Mouse (Mus musculus) midbrain, embryonic 16.5 days (tissue): ENCODE results near the gene Pik3c2a. TPM values are rescaled to one million over a fixed set of nuclear protein-coding genes. Genes with fewer than 3 reads are reported as not detected.

Experiments used
- ATAC-seq: fragments of 200-750 bp; cut with Nextera tagmentation; 2 replicates; pipeline ENCODE4 v1.8.0; 2017; ENCODE audit warnings: moderate TSS enrichment
- H3K27ac ChIP-seq: fragments of 300-500 bp; sonication (generic); 2 replicates; pipeline ENCODE4 v1.5.1; 2014; ENCODE audit warnings: mild to moderate bottlenecking, low read length, mixed read lengths
- H3K27me3 ChIP-seq: fragments of 300-500 bp; sonication (generic); 2 replicates; pipeline ENCODE4 v1.6.1; 2014; ENCODE audit warnings: low read depth, low read length, mixed read lengths; ENCODE audit not compliant: control insufficient read depth, insufficient read depth
- H3K36me3 ChIP-seq: fragments of 300-500 bp; sonication (generic); 2 replicates; pipeline ENCODE4 v1.6.1; 2014; ENCODE audit warnings: mild to moderate bottlenecking, low read length, moderate library complexity, mixed read lengths; ENCODE audit not compliant: control insufficient read depth, insufficient read depth
- H3K4me1 ChIP-seq: fragments of 300-500 bp; sonication (generic); 2 replicates; pipeline ENCODE4 v1.6.1; 2014; ENCODE audit warnings: mild to moderate bottlenecking, low read length, mixed read lengths; ENCODE audit not compliant: control insufficient read depth, insufficient read depth
- H3K4me2 ChIP-seq: fragments of 300-500 bp; sonication (generic); 2 replicates; pipeline ENCODE4 v1.6.1; 2014; ENCODE audit warnings: mild to moderate bottlenecking, low read length, mixed read lengths
- H3K4me3 ChIP-seq: fragments of 300-500 bp; sonication (generic); 2 replicates; pipeline ENCODE4 v1.5.1; 2014; ENCODE audit warnings: low read depth, mild to moderate bottlenecking, low read length, moderate library complexity, mixed read lengths
- H3K9ac ChIP-seq: fragments of 300-500 bp; sonication (generic); 2 replicates; pipeline ENCODE4 v1.6.1; 2014; ENCODE audit warnings: low read depth, low read length, mixed read lengths
- H3K9me3 ChIP-seq: fragments of 300-500 bp; sonication (generic); replicated peaks from 2 replicates; pipeline ENCODE4 v1.6.1; 2014; ENCODE audit warnings: mild to moderate bottlenecking, low read length, mixed read lengths; ENCODE audit not compliant: control insufficient read depth, poor library complexity, severe bottlenecking
- WGBS: fragments of 180-500 bp; shearing (Covaris S2); extraction: QIAGEN DNeasy Blood & Tissue Kit; methylation state at CpG from one replicate; pipeline ENCODE4 v1.1.7; 2014; 5-methylcytosine and 5-hydroxymethylcytosine counted together
- polyA plus RNA-seq: library from polyadenylated mRNA; unstranded; fragments of >200 nt; fragmentation: Nextera tagmentation; extraction: Ambion mirVana; gene quantifications from 2 replicates; pipeline ENCODE4 v1.2.1, GENCODE M21; 2015

Gene Pik3c2a
- polyA plus RNA-seq: 14.0 and 16.0 TPM in 2 replicates

DNA sequence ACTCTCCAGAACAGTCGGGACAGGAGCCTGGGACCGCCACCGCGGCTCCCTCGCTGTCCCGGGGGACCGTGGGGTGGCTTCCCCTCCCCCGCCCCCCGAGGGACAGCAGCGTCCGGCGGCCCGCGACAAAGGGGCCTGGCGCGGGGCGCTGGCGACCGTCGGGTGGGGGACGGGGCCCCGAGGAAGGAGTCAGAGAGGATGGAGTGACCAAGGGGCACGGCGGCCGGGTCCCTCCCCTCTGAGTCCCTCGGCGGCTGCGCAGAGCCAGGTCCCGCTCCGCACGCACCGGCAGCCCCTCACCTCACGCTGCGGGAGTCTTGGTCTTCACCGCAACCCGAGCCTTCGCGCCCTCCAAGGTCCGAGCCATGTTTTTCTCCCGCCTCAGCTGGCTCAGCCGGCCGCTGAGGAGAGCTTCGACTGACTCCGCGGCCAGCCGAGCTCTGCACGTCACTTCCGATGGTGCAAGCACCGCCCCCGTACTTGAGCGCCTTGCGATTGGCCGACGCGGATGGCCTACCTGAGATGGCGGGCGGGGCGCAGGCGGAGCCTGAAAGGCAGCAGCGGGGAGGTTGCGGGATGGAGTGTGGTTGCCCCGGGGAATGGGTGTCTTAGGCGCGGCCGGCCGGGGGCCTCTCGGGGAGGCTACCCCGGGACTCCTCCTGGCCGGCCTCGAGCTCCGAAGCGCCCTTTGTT, at the start of gene Pik3c2a:
Pik3c2a (minus strand) TSS at position 446 of the 693 bp plus-strand sequence.
- no peaks in the 10 kb centered on the region for H3K9me3 ChIP-seq
- peak within 1 kb of the TSS; percentile 87 for H3K9ac ChIP-seq
- peak within 1 kb of the TSS; percentile 88 for H3K27ac ChIP-seq
- H3K36me3 ChIP-seq: no peaks in the 10 kb centered on the region
- H3K4me2 ChIP-seq: peak within 1 kb of the TSS; percentile 73
- H3K4me3 ChIP-seq: peak within 1 kb of the TSS; percentile 95
- peaks cover 24% of the 10 kb centered on the region for H3K4me1 ChIP-seq
- WGBS: under 1% methylated on average over 51 of the region's 72 CpGs
- ATAC-seq: peak; percentile 99
- no peaks in the 10 kb centered on the region for H3K27me3 ChIP-seq

GRCm38 (mm10) chr7:116491113-116491512, 47.9 kb upstream of the Pik3c2a start:
- Histone ChIP-seq H3K9ac (no peak overlapping the region), H3K27me3 (no peaks in the 10 kb centered on the region), H3K4me2 (no peak overlapping the region), H3K4me3 (no peak overlapping the region), H3K27ac (no peak overlapping the region), H3K9me3 (no peaks in the 10 kb centered on the region), H3K4me1 (no peaks in the 10 kb centered on the region), H3K36me3 (no peaks in the 10 kb centered on the region)
- ATAC-seq: no peak
- WGBS: 82% methylated on average over 4 of the region's 4 CpGs

- H3K27me3 ChIP-seq: no peaks in the 10 kb centered on the region
- no peaks in the 10 kb centered on the region for H3K9me3 ChIP-seq
- H3K36me3 ChIP-seq: no peaks in the 10 kb centered on the region
- 76% methylated on average over 1 of the region's 1 CpGs for WGBS
- H3K4me1 ChIP-seq: no peaks in the 10 kb centered on the region
- ATAC-seq: no peak
- no peak overlapping the region for H3K27ac ChIP-seq
- H3K9ac ChIP-seq: no peak overlapping the region
- no peak overlapping the region for H3K4me2 ChIP-seq
- no peak overlapping the region for H3K4me3 ChIP-seq
These were observed 41.9 kb upstream of the Pik3c2a start for GRCm38 (mm10) chr7:116485062-116485601.

- H3K4me1 ChIP-seq: no peaks in the 10 kb centered on the region
- H3K9ac ChIP-seq: no peak overlapping the region
- H3K9me3 ChIP-seq: no peaks in the 10 kb centered on the region
- ATAC-seq: no peak
- no peak overlapping the region for H3K4me3 ChIP-seq
- H3K27me3 ChIP-seq: no peaks in the 10 kb centered on the region
- no peaks in the 10 kb centered on the region for H3K36me3 ChIP-seq
- H3K4me2 ChIP-seq: no peak overlapping the region
- WGBS: 89% methylated on average over 5 of the region's 5 CpGs
- no peak overlapping the region for H3K27ac ChIP-seq
These were observed 41.0 kb upstream of the Pik3c2a start for GRCm38 (mm10) chr7:116484213-116484612.

DNA sequence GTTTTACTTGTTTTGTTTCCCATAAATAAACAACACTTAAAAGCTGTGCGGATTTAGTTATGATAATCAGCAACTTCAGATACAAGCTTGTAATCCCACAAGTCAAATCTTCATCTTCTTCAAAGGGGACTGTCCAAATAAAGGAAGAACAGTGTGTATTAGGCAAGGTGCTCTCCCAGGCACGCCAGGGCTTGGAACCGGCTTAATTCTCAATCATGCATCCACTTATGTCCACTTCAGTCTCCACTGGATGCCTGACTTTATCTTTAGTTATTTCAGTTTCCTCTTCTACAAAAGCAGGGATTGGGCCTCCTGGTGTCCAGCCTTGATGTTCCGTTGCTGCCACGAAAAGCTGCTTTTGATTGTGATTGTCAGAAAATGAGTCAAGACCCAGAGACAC, 40.5 kb upstream of the Pik3c2a start:
- Histone ChIP-seq H3K27ac (no peak overlapping the region), H3K4me3 (no peak overlapping the region), H3K27me3 (no peaks in the 10 kb centered on the region), H3K4me2 (no peak overlapping the region), H3K4me1 (no peaks in the 10 kb centered on the region), H3K9me3 (no peaks in the 10 kb centered on the region), H3K9ac (no peak overlapping the region), H3K36me3 (no peaks in the 10 kb centered on the region)
- WGBS: 67% methylated on average over 5 of the region's 5 CpGs
- ATAC-seq: no peak

DNA sequence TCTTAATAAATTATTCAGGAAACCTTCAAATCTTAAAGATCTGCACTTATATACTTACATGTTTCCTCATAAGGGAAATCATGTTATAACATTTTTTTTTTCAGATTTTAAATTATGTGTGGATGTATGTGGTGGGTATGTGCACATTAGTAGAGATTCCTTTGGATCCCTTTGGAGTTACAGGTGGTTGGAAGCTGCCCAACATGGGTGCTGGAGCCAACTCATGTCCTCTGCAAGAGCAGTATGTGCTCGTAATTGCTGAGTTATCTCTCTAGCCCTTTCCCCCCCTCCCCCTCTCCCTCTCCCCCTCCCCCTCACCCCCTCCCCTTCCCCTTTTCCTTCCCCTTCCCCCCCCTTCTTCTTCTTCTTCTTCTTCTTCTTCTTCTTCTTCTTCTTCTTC, 39.9 kb upstream of the Pik3c2a start:
- ATAC-seq: no peak
- Histone ChIP-seq H3K27me3 (no peaks in the 10 kb centered on the region), H3K27ac (no peak overlapping the region), H3K9ac (no peak overlapping the region), H3K36me3 (no peaks in the 10 kb centered on the region), H3K4me2 (no peak overlapping the region), H3K4me3 (no peak overlapping the region), H3K9me3 (no peaks in the 10 kb centered on the region), H3K4me1 (no peaks in the 10 kb centered on the region)
- WGBS: 60% methylated on average over 1 of the region's 1 CpGs

DNA sequence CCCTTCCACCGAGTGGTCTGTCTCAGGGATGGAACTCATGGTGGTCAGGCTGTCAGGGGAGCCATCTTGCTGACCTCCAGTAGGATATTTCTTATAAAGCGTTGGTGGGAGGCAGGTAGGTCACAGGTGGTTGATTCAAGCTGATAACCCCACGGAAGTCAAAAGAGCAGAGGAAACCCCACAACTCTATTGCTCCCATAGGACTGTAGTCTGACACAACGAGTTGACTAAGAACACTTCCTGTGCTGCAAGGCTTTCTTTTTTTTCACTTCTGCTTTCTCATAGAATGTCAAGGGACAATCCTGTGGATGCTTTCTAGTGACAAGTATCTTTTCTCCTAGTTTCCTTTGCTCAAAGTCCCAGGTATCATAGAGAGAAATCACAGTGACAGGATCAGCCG, 33.0 kb upstream of the Pik3c2a start:
- H3K4me3 ChIP-seq: no peak overlapping the region
- no peaks in the 10 kb centered on the region for H3K9me3 ChIP-seq

GRCm38 (mm10) chr7:116475836-116476235, 32.6 kb upstream of the Pik3c2a start:
- ATAC-seq: no peak

More for the DNA sequence above, 33.0 kb upstream of the Pik3c2a start:
- no peaks in the 10 kb centered on the region for H3K27me3 ChIP-seq
- no peaks in the 10 kb centered on the region for H3K36me3 ChIP-seq
- H3K9ac ChIP-seq: no peak overlapping the region
- 90% methylated on average over 5 of the region's 5 CpGs for WGBS
- no peak for ATAC-seq
- H3K4me1 ChIP-seq: no peaks in the 10 kb centered on the region
- no peak overlapping the region for H3K27ac ChIP-seq
- no peak overlapping the region for H3K4me2 ChIP-seq

DNA sequence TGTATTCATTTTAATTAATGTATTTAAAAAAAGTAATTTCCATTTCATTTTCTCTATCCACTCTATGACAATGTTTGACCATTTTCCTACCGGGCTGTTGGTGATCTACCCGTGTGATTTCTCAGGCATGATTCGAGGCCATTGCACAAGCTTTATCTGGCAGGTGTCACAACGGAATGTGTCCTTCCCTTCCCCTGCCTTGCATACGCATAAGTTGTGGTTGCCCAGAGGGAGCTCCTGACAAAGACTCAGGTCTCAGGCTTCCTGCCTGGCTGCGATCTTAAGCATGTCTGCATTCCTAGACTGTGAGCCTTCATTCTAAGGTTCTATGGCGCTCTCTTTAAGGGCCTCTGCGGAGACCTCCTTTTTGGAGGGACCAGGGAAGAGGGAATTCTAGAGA, 18.9 kb upstream of the Pik3c2a start:
- Histone ChIP-seq H3K27ac (no peak overlapping the region), H3K4me2 (no peak overlapping the region), H3K27me3 (no peaks in the 10 kb centered on the region), H3K9me3 (no peaks in the 10 kb centered on the region), H3K9ac (no peak overlapping the region), H3K4me1 (no peaks in the 10 kb centered on the region), H3K36me3 (no peaks in the 10 kb centered on the region), H3K4me3 (no peak overlapping the region)
- WGBS: 53% methylated on average over 8 of the region's 8 CpGs
- no peak for ATAC-seq

More at GRCm38 (mm10) chr7:116475836-116476235, 32.6 kb upstream of the Pik3c2a start:
- Histone ChIP-seq H3K27me3 (no peaks in the 10 kb centered on the region), H3K27ac (no peak overlapping the region), H3K4me3 (no peak overlapping the region), H3K9me3 (no peaks in the 10 kb centered on the region), H3K4me1 (no peaks in the 10 kb centered on the region), H3K4me2 (no peak overlapping the region), H3K9ac (no peak overlapping the region), H3K36me3 (no peaks in the 10 kb centered on the region)
